Mouse (Mus musculus): Measurements from ENCODE around the gene Fos.
"Not testable (repeated sequence)": the region's sequence is repeated elsewhere in the genome, so short reads cannot be mapped to it uniquely, and the experiment has no call there.

Fos gene

DNA sequence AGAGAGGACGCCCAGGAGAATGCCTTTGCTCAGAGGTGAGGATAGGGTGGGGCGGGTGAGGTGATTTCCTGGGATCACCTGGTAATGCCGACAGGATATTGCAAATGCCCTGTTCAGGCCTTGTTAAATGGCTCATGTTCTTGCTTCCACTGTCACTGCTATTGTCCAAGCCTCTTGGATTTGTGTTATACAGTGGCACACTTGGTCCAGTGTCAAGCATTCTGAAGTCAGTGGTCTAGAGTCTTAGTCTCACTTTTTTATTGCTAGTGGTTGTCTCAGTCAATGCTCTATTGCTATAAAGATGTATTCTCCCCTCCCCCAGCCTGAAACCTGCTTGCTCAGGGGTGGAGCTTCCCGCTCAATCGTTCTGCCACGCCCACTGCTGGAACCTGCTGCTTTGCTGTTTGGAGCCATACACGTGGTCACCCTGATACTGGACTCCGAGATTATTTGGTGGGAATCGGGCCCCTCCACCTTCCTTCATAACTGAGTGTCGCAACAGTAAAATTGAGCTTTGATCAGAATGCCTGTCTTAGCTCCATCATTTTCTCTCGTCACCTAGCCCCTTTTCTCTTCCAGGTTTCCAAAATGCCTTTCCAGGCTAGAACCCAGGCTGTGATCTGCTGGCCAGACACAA is 51.3 kb downstream of the Fos start:
- DNase-seq = not testable (repeated sequence)
